In the genomic region with DNA sequence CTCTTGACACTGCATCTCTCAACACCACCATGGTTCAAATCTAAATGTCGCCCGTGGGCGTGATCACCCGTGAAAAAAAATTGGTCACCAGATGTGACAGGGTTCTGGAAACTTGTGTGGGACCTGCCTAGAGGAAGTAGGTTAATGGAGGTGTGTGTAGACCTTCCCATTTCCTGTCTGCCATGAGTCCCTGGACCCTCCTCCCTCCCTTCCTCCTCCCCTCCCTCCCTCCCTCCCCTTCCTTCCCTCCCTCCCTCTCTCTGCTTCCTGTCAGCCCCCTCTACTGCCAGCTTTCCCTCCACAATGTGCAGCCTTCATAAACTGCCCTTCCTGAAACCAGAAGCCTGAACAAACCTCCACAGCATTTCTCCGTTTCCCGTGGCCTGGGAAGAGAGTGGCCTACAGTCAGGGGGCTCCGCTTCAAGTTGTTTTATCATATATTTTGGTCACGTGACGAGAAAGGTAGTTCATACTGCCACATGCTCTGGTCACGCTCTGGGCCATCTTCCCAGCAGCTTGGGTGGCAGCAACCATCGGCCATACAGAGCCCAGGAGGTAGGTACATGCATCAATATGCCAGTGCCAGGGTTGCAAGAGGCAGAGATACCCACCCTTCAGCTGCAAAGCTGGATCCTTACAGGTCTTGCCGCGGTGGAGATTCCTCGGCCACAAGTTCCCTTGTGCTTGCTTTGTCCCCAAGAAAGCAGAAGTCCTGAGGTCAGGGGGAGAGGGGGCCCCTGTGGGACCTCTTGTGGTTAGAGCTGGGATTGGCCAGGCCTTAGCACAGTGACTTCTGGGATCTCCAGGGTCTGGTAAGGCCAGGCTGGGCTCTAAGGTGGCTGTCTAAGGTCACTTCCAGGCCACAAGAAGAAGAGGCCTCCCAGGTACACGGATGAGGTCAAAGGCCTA, we compare ENCODE assay signal across 1 mouse cellular context.
TF ChIP-seq lines count a peak whose summit lies in the region.

No protein-coding gene starts in this region.

TF ChIP-seq in MEL, 35 proteins besides CTCF, POLR2A, EP300 and RAD21 (continued from another document):
- TF ChIP-seq TCF12 (IDR thresholded peaks at IDR 0.05; ENCODE audit: low read depth, low read length) = peak; percentile 35; the same call in 1 of the 2 replicates
- no peak for TF ChIP-seq MYB (IDR thresholded peaks at IDR 0.05; ENCODE audit: low read depth, low read length)
TF ChIP-seq in MEL: peak in this region for 7.
